Mouse (Mus musculus) testis, adult 2 months (tissue): Measurements from ENCODE around the gene Tnip1.

Source experiments
- CTCF ChIP-seq: fragments of 200-500 bp; IDR thresholded peaks from 2 replicates; pipeline ENCODE4 v1.5.1; 2012; ENCODE audit warnings: low read depth, mild to moderate bottlenecking, inconsistent platforms, low read length, moderate library complexity; ENCODE audit not compliant: control insufficient read depth, insufficient read depth, insufficient replicate concordance
- POLR2A ChIP-seq: fragments of 200-500 bp; IDR thresholded peaks from 2 replicates; pipeline ENCODE4 v1.6.1; 2012; ENCODE audit warnings: low read depth, mild to moderate bottlenecking, inconsistent platforms, low read length, moderate library complexity; ENCODE audit not compliant: control insufficient read depth

GRCm38 (mm10) chr11:54924145-54924544 is 38.6 kb downstream of the Tnip1 start:
- TF ChIP-seq CTCF (no peak), POLR2A (no peak)
